Mouse (Mus musculus) bone marrow macrophage, adult 2 months (primary cell): ENCODE data around the gene Marveld1. TPM values are rescaled to one million over a fixed set of nuclear protein-coding genes. Genes with fewer than 3 reads are reported as not detected.

ENCODE experiments used
- H3K27ac ChIP-seq: 2 replicates; pipeline ENCODE4 v1.5.1; 2012; ENCODE audit warnings: low read depth, low read length; ENCODE audit not compliant: insufficient read depth
- H3K4me1 ChIP-seq: 2 replicates; pipeline ENCODE4 v1.6.1; 2012; ENCODE audit warnings: low read length; ENCODE audit not compliant: control insufficient read depth, insufficient read depth
- H3K4me3 ChIP-seq: 2 replicates; pipeline ENCODE4 v1.5.1; 2012; ENCODE audit warnings: mild to moderate bottlenecking, low read length, moderate library complexity; ENCODE audit not compliant: insufficient read depth
- CTCF ChIP-seq: IDR thresholded peaks from 2 replicates; pipeline ENCODE4 v1.5.1; 2012; ENCODE audit warnings: low read depth, mild to moderate bottlenecking, low read length, moderate library complexity
- POLR2A ChIP-seq: IDR thresholded peaks from 2 replicates; pipeline ENCODE4 v1.6.1; 2012; ENCODE audit warnings: mild to moderate bottlenecking, low read depth, low read length, borderline replicate concordance
- polyA plus RNA-seq: library from polyadenylated mRNA; stranded (reverse); fragments of >200 nt; gene quantifications from 2 replicates; pipeline ENCODE4 v1.2.4, GENCODE M21; 2012; ENCODE audit not compliant: missing spikeins, insufficient read depth, insufficient read length

The Marveld1 gene
- polyA plus RNA-seq, 1 experiment = 32.4 TPM

DNA sequence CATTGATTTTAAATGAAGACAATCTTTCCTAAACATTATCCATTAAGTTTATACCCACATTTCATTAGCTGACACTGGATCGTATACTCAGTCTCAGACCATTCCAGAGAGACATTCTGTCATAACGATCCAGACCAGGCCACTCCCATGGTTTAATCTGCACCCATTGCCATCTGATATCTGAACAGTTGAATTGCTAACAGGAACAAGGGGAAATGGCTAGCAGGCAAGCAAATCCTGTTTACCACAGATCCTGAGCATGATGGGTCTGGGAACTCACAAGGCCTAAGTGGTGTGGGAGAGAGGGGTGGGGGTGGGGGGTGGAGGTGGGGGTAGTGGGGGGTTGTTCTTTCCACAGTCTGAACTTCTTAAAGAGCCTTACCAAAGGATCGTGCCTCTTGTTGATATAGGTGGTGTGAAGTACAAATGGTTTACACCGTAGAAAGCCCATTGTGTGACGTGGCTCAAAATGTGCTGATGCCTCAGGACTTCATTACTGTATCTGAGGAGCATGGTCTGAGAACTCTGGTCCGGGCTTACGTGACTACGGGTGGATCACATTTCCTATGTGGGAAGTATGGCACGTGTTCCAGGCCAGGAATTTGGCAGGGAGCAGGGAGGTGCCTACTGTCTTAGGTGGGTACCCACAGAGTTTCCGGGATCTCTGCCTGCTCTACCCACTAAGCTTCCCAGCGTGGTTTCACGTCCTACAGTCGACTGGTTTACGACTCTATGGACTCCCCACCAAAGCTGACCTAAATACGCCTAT is 8.5 kb upstream of the Marveld1 start:
- Histone ChIP-seq H3K27ac (no peak overlapping the region), H3K4me1 (peaks cover 6% of the 10 kb centered on the region), H3K4me3 (no peak overlapping the region)
- TF ChIP-seq POLR2A = no peak
- TF ChIP-seq CTCF = no peak

DNA sequence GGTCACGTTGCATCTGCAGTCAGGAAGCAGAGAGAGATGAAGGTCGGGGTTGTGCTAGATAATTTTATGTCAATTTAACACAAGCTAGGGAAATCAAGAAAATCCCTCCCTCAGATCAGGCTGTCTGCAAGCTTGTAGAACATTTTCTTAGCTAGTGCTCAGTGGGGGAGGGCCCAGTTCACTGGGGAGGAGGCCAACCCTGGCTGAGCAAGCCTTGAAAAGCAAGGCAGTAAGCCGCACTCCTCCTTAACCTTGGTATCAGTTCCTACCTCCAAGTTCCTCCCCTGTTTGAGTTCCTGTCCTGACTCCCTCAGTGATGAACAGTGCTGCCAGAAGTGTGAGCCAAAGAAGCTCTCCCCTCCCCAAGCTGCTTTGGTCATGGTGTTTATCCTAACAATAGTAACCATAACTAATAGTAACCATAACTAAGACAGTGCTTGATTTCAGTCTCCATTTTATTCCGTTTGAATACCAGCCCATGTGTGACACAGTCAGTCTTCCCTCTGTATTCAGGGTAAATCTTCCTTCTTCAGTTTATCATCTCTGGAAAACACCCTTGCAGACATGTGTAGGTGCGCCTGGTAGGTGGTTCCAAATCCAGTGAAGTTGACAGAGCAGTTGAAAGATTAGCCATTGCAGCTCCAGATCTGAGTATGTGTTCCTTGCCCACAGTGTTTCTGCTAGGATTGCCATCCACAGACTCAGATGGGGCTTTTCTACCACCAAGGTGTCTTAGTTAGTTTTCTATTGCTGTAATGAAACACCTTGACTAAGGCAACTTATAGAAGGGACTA is 7.3 kb upstream of the Marveld1 start:
- no peak for TF ChIP-seq POLR2A
- no peak for TF ChIP-seq CTCF

DNA sequence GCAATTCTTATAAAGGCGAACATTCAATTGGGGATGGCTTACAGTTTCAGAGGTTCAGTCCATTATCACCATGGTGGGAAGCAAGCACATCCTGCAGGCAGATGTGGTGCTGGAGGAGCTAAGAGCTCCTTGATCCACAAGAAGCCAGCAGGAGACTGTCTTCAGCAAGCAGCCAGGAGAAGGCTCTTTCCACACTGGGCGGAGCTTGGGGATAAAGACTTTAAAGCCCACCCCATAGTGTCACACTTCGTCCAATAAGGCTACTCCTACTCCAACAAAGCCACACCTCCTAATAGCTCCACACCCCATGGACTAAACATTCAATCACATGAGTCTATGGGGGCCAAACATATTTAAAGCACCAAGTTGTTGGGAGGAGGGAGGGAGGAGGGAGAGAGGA is 5.2 kb upstream of the Marveld1 start:
- Histone ChIP-seq H3K27ac (no peak overlapping the region), H3K4me1 (peaks cover 26% of the 10 kb centered on the region), H3K4me3 (no peak overlapping the region)
- TF ChIP-seq POLR2A = no peak
- no peak for TF ChIP-seq CTCF

More for the DNA sequence above, 7.3 kb upstream of the Marveld1 start:
- Histone ChIP-seq H3K4me1 (peaks cover 9% of the 10 kb centered on the region), H3K27ac (no peak overlapping the region), H3K4me3 (no peak overlapping the region)

DNA sequence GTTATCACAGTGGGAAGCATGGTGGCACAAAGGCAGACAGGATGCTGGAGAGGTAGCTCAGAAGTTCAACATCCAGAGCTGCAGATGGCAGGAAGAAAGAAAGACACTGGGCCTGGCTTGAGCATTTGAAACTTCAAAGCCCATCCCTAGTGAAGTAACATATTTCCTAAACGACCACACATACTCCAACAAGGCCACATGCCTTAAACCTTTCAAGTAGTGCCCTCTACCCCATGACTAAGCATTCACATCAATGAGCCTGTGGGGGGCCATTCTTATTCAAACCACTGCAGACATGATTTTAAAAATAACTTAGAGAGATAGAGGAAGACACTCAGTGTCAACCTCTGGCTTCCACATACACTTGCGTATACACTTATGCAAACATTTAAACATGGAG is 4.4 kb upstream of the Marveld1 start:
- no peak for TF ChIP-seq POLR2A
- TF ChIP-seq CTCF = no peak
- Histone ChIP-seq H3K27ac (no peak overlapping the region), H3K4me1 (peaks cover 28% of the 10 kb centered on the region), H3K4me3 (no peak overlapping the region)

DNA sequence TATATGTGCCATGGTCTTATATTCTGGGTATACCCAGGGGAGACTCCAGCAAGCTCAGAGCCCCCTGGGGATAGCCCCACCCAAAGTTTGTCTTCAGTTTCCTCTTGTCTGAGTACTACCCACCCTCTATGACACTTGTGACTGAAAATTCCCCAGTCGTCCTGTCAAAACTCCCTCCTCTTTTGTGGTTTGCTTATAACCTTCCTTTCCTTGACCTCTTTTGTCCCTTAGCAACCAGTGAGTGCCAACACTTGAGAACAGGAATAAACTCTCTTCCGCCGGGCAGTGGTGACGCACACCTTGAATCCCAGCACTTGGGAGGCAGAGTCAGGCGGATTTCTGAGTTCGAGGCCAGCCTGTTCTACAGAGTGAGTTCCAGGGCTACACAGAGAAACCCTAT is 3.1 kb upstream of the Marveld1 start:
- no peak for TF ChIP-seq CTCF
- TF ChIP-seq POLR2A = no peak
- Histone ChIP-seq H3K4me1 (peaks cover 33% of the 10 kb centered on the region), H3K27ac (no peak overlapping the region), H3K4me3 (no peak overlapping the region)

DNA sequence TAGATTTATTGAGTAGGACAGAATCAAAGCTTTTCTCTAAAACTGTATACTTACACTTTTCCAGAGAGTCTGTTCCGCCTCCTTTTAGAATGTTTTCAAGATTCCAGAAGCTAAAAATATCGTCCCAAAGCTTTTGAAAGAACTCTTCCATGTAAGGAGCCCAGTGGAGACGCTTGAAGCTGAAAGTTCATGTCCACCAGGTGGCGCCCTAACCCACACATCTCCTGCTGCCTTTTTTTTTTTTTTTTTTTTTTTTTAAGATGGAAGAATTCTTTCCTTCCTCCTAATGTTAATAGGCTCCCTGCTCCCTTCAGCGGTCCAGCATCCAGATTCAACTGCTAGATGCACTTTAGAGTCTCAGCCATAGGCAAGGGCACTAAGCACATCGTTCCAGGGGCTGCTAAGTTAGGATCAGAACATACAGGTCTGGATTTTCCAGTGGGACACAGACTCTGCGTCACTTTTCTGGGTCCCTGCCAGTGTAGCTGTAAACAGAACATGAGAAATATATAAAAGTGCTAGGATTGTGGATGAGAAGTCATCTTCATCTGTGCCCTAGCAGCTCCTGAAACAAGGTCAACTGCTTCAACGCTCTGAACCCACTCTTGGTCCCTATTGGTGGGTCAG is 2.5 kb upstream of the Marveld1 start:
- no peak overlapping the region for H3K4me3 ChIP-seq
- no peak overlapping the region for H3K27ac ChIP-seq
- TF ChIP-seq POLR2A (no peak), CTCF (peak; percentile 66)
- peaks cover 38% of the 10 kb centered on the region for H3K4me1 ChIP-seq

DNA sequence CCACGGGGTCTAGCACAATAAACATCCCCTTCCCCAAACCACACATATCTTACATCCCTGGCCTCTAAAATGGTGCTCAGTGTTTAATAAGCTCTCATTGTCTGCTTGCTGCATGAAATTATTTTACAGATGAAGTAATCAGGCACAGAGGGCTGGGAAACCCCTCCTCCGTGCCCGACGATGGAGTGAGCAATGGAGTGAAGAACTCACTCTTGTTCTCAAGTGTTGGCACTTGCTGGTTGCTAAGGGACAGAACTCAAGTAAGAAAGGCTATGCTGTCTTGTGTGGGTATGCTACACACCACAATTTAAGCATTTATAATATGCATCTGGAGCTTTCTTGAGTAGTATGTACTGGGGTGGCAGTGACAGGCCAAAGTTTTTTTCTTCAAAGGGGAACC is 2.0 kb upstream of the Marveld1 start:
- peaks cover 40% of the 10 kb centered on the region for H3K4me1 ChIP-seq
- no peak for TF ChIP-seq POLR2A
- TF ChIP-seq CTCF = no peak
- no peak overlapping the region for H3K27ac ChIP-seq
- H3K4me3 ChIP-seq = no peak overlapping the region

DNA sequence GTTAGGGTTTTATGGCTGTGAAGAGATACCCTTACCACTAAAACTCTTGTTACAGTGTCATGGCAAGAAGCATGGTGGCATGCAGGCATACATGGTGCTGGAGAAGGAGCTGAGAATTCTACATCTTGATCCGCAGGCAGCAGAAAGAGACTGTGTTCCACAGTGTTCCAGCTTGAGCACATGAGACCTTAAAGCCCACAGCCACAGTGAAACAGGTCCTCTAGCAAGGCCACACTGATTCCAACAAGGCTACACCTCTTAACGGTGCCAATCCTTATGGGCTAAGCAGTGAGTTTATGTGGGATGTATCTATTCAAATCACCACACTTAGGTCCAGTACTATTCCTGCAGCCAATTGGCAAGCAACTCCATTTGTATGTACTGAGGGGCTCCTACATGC is 1.5 kb upstream of the Marveld1 start:
- Histone ChIP-seq H3K27ac (no peak overlapping the region), H3K4me3 (no peak overlapping the region), H3K4me1 (peaks cover 40% of the 10 kb centered on the region)
- TF ChIP-seq CTCF (no peak), POLR2A (no peak)

DNA sequence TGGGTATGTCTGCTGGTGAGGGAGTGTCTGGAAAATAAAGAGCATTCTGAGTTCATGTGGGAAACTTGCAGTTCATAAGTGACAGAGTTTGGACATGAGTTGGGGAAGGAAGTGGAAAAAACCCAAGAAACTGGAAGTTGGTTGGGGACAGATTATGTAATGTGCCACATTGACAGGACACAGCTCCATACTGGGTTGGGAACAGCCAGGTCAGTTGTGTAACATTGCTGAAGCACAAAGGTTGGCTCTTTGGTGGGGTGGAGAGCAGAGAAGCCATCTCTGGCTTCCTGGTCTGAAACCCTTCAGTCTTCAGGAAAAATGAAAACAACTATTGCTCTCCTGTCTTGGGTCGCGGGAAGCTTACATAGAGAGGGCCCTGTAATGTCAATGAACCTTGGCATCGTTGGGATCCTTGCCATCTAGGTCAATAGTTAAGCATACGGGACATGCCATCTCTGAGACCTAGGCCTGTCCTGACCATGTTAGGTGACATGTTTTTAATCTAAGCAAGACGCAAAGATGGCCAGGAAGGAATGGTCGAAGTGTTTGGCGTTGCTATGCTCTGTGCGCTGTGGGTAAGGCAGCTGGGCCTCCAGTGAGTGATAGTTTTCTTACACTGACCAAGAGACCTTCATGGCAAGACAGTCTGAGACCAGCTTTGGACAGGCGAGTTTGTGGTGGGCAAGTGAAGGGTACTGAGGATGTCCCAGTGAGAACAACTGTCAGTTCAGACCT is 757 bp upstream of the Marveld1 start:
- Histone ChIP-seq H3K4me1 (peaks cover 40% of the 10 kb centered on the region), H3K27ac (peak overlapping the region; percentile 15), H3K4me3 (no peak overlapping the region)
- TF ChIP-seq CTCF (no peak), POLR2A (no peak)
